Mouse (Mus musculus): ENCODE results near the gene Frmpd4.

- TF ChIP-seq NRF1 (IDR thresholded peaks at IDR 0.05; ENCODE audit: low read depth, low read length) = no peak
- no peak for TF ChIP-seq CTCF (conservative IDR thresholded peaks at IDR 0.05 in 1 of 2, IDR thresholded peaks at IDR 0.05 in 1 of 2; ENCODE audit: low read depth in 2 of 2, low read length in 2 of 2)
- TF ChIP-seq MAZ (IDR thresholded peaks at IDR 0.05; ENCODE audit: low read depth, low read length) = no peak
- TF ChIP-seq ZKSCAN1 (IDR thresholded peaks at IDR 0.05; ENCODE audit: borderline replicate concordance, low read depth, low read length) = no peak
- no peak for TF ChIP-seq ETS1 (conservative IDR thresholded peaks at IDR 0.05; ENCODE audit: low read depth, low read length)
- TF ChIP-seq USF2 (conservative IDR thresholded peaks at IDR 0.05; ENCODE audit: low read depth, low read length) = no peak
- no peak for TF ChIP-seq POLR2A (IDR thresholded peaks at IDR 0.05; ENCODE audit: low read depth, low read length)
- no peak for TF ChIP-seq ELF1 (IDR thresholded peaks at IDR 0.05; ENCODE audit: low read depth, low read length)
- TF ChIP-seq MAX (IDR thresholded peaks at IDR 0.05; ENCODE audit: low read length) = no peak
- no peak for TF ChIP-seq TCF12 (IDR thresholded peaks at IDR 0.05; ENCODE audit: low read depth, low read length)
- no peak for TF ChIP-seq EP300 (IDR thresholded peaks at IDR 0.05; ENCODE audit: low read length)
- TF ChIP-seq JUND (conservative IDR thresholded peaks at IDR 0.05; ENCODE audit: low read depth, low read length) = no peak
- no peak for TF ChIP-seq POLR2AphosphoS2 (IDR thresholded peaks at IDR 0.05; ENCODE audit: low read depth, low read length)
- no peak for TF ChIP-seq ZC3H11A (IDR thresholded peaks at IDR 0.05; ENCODE audit: low read depth, low read length)
Observed at GRCm38 (mm10) chrX:167719564-167719981, 857.5 kb downstream of the Frmpd4 start.
